Mouse (Mus musculus): Measurements from ENCODE around the gene Arvcf.

- TF ChIP-seq POLR2A (IDR thresholded peaks at IDR 0.05; ENCODE audit: borderline replicate concordance, low read depth, low read length), result no peak
- no peak for TF ChIP-seq CTCF (IDR thresholded peaks at IDR 0.05; ENCODE audit: low read depth, low read length)
Observed at GRCm38 (mm10) chr16:18388583-18389435, 40.8 kb downstream of the Arvcf start.
